ENCODE assay signal across 13 mouse cellular contexts in the genomic region with DNA sequence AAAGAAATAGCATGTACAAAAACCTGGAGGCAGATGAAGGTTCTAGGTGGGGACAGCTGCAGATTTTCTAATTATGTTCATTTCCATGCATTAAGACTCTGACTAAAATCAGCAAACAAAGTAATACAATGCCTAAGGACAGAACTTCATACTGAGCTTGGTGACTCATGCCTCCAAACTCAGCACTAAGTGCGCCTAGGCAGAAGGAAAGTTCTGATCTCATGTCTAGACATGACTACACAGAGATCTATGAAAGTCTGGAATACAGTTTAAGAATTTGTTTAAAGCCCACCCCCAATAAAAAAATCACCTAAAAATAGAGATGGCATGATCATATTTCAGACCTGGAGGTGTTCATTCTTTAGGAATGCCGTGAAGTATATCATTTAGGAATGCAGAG.
"Had no signal": no experiment of that assay in that cellular context is flagged by ENCODE, and none has a peak within 500 bp of the region (broad histone marks: within the 10 kb centered on the region; RNA-seq: fewer than 3 reads in every experiment).

No protein-coding gene starts in this region.

- H3K36me3 ChIP-seq: liver, embryonic 15.5 days; midbrain, embryonic 12.5 days; neural tube, embryonic 15.5 days had no signal

- H3K27ac ChIP-seq: layer of hippocampus, adult 2 months; liver, embryonic 15.5 days; midbrain, embryonic 12.5 days; neural tube, embryonic 15.5 days had no signal

- H3K4me2 ChIP-seq: liver, embryonic 11.5 days; liver, embryonic 15.5 days; lung, embryonic 14.5 days; midbrain, embryonic 12.5 days; neural tube, embryonic 15.5 days had no signal

- H3K9ac ChIP-seq: liver, embryonic 15.5 days; lung, embryonic 14.5 days; midbrain, embryonic 12.5 days; neural tube, embryonic 15.5 days had no signal

- H3K4me1 ChIP-seq: liver, embryonic 15.5 days; midbrain, embryonic 12.5 days; neural tube, embryonic 15.5 days had no signal

- DNase-seq: kidney, adult 18-20 months; kidney, postnatal 10 days; kidney, postnatal 4 days; left cerebral cortex, postnatal 4 days; lung, embryonic 14.5 days; right cerebral cortex, adult 18-20 months; thymus, adult 2 months; thymus, postnatal 36 days had no signal

- H3K4me3 ChIP-seq: layer of hippocampus, adult 2 months; liver, embryonic 15.5 days; midbrain, embryonic 12.5 days; neural tube, embryonic 15.5 days had no signal

- H3K9me3 ChIP-seq: liver, embryonic 15.5 days; midbrain, embryonic 12.5 days; neural tube, embryonic 15.5 days had no signal

- H3K27me3 ChIP-seq: liver, embryonic 15.5 days; midbrain, embryonic 12.5 days; neural tube, embryonic 15.5 days had no signal
